Mouse (Mus musculus) stomach, embryonic 16.5 days (tissue): ENCODE results near the gene Wnt6. TPM values are rescaled to one million over a fixed set of nuclear protein-coding genes. Genes with fewer than 3 reads are reported as not detected.

Experiments used
- ATAC-seq: fragments of 200-750 bp; cut with Nextera tagmentation; 2 replicates; pipeline ENCODE4 v1.8.0; 2017; ENCODE audit warnings: moderate number of reproducible peaks, moderate TSS enrichment; ENCODE audit not compliant: insufficient read depth, low FRiP score
- H3K27ac ChIP-seq: fragments of 300-500 bp; sonication (generic); 2 replicates; pipeline ENCODE4 v1.5.1; 2014; ENCODE audit warnings: low read length
- H3K27me3 ChIP-seq: fragments of 300-500 bp; sonication (generic); 2 replicates; pipeline ENCODE4 v1.6.1; 2014; ENCODE audit warnings: low read length, control low read depth, mixed read lengths; ENCODE audit not compliant: control insufficient read depth, insufficient read depth
- H3K36me3 ChIP-seq: fragments of 300-500 bp; sonication (generic); 2 replicates; pipeline ENCODE4 v1.6.1; 2014; ENCODE audit warnings: low read length; ENCODE audit not compliant: control insufficient read depth, insufficient read depth
- H3K4me1 ChIP-seq: fragments of 300-500 bp; sonication (generic); 2 replicates; pipeline ENCODE4 v1.6.1; 2014; ENCODE audit warnings: low read length, control low read depth, mixed read lengths; ENCODE audit not compliant: control insufficient read depth, insufficient read depth
- H3K4me2 ChIP-seq: fragments of 300-500 bp; sonication (generic); 2 replicates; pipeline ENCODE4 v1.6.1; 2014; ENCODE audit warnings: low read depth, low read length, mixed read lengths
- H3K4me3 ChIP-seq: fragments of 300-500 bp; sonication (generic); replicated peaks from 2 replicates; pipeline ENCODE4 v1.5.1; 2014; ENCODE audit warnings: mild to moderate bottlenecking, low read length
- H3K9ac ChIP-seq: fragments of 300-500 bp; sonication (generic); 2 replicates; pipeline ENCODE4 v1.6.1; 2014; ENCODE audit warnings: low read length
- H3K9me3 ChIP-seq: fragments of 300-500 bp; sonication (generic); replicated peaks from 2 replicates; pipeline ENCODE4 v1.6.1; 2016; ENCODE audit warnings: low read length, control low read depth; ENCODE audit not compliant: control insufficient read depth
- WGBS: fragments of 180-500 bp; shearing (Covaris S2); extraction: QIAGEN DNeasy Blood & Tissue Kit; methylation state at CpG from one replicate; pipeline ENCODE4 v1.1.7; 2014; 5-methylcytosine and 5-hydroxymethylcytosine counted together
- polyA plus RNA-seq: library from polyadenylated mRNA; unstranded; fragments of >200 nt; fragmentation: Nextera tagmentation; extraction: Ambion mirVana; gene quantifications from 2 replicates; pipeline ENCODE4 v1.2.1, GENCODE M21; 2015

The Wnt6 gene
- polyA plus RNA-seq, 1 experiment from 2014 or later, result 2.4 TPM

GRCm38 (mm10) chr1:74800424-74800888 is 28.8 kb downstream of the Wnt6 start:
- 2% methylated on average over 29 of the region's 29 CpGs for WGBS
- peak overlapping the region; percentile 37 for H3K4me2 ChIP-seq
- peaks cover 86% of the 10 kb centered on the region for H3K27me3 ChIP-seq

GRCm38 (mm10) chr1:74801631-74802140 is 30.0 kb downstream of the Wnt6 start:
- Histone ChIP-seq H3K9ac (no peak overlapping the region), H3K36me3 (no peaks in the 10 kb centered on the region), H3K9me3 (no peaks in the 10 kb centered on the region), H3K27me3 (peaks cover 86% of the 10 kb centered on the region), H3K4me1 (peaks cover 29% of the 10 kb centered on the region), H3K27ac (no peak overlapping the region), H3K4me2 (no peak overlapping the region), H3K4me3 (no peak overlapping the region)
- no peak for ATAC-seq
- WGBS, result 25% methylated on average over 6 of the region's 6 CpGs

More at GRCm38 (mm10) chr1:74800424-74800888, 28.8 kb downstream of the Wnt6 start:
- peak overlapping the region; percentile 23 for H3K4me3 ChIP-seq
- 0 out of 2 replicates have a peak overlapping the region, but pooled peaks have one; percentile 16 for H3K9ac ChIP-seq
- H3K4me1 ChIP-seq, result peaks cover 20% of the 10 kb centered on the region
- no peaks in the 10 kb centered on the region for H3K9me3 ChIP-seq
- H3K36me3 ChIP-seq, result no peaks in the 10 kb centered on the region
- no peak overlapping the region for H3K27ac ChIP-seq
- ATAC-seq, result no peak

GRCm38 (mm10) chr1:74802795-74803656 is 31.3 kb downstream of the Wnt6 start:
- Histone ChIP-seq H3K36me3 (no peaks in the 10 kb centered on the region), H3K4me3 (peak overlapping the region; percentile 48), H3K4me2 (peak overlapping the region; percentile 76), H3K4me1 (peaks cover 42% of the 10 kb centered on the region), H3K27ac (no peak overlapping the region), H3K9ac (peak overlapping the region; percentile 53), H3K27me3 (peaks cover 88% of the 10 kb centered on the region), H3K9me3 (no peaks in the 10 kb centered on the region)
- 1% methylated on average over 57 of the region's 57 CpGs for WGBS
- ATAC-seq, result peak; percentile 50

GRCm38 (mm10) chr1:74804211-74804870 is 32.6 kb downstream of the Wnt6 start:
- H3K4me1 ChIP-seq, result peaks cover 46% of the 10 kb centered on the region
- H3K36me3 ChIP-seq, result no peaks in the 10 kb centered on the region
- peaks cover 90% of the 10 kb centered on the region for H3K27me3 ChIP-seq
- H3K4me3 ChIP-seq, result no peak overlapping the region
- H3K9ac ChIP-seq, result no peak overlapping the region
- no peak for ATAC-seq
- H3K4me2 ChIP-seq, result no peak overlapping the region
- H3K27ac ChIP-seq, result 0 out of 2 replicates have a peak overlapping the region, but pooled peaks have one; percentile 21
- WGBS, result 14% methylated on average over 10 of the region's 10 CpGs
- no peaks in the 10 kb centered on the region for H3K9me3 ChIP-seq

DNA sequence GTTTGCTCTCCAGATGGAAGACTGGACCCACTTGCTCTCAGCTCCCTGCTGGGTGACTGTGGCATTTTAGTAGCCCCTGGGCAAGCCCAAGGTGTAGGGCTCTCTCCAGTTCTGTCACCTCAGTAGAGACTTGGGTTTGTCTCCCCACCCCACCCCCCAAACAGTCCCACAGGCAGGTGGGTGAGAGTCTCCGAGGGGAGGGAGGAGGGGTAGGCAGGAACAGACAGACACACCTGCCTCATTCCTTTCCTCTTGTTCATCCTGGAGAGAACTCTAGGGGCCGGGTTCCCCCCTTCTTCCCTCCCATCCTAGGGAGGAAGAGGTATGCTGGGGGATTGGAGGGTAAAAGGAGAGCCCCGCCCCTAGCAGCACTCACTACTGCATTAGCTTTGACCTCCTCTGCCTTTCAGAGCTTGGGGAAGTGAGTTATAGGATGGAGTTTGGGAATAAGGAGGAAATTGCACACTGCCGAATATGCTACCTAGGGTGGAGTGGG is 33.7 kb downstream of the Wnt6 start:
- H3K9me3 ChIP-seq, result no peaks in the 10 kb centered on the region
- peaks cover 45% of the 10 kb centered on the region for H3K4me1 ChIP-seq
- peaks cover 85% of the 10 kb centered on the region for H3K27me3 ChIP-seq
- peak overlapping the region; percentile 51; the same call in 1 of the 2 replicates for H3K27ac ChIP-seq
- 16% methylated on average over 4 of the region's 4 CpGs for whole genome bisulfite sequencing
- ATAC-seq, result no peak
- H3K4me3 ChIP-seq, result no peak overlapping the region
- H3K4me2 ChIP-seq, result no peak overlapping the region
- no peak overlapping the region for H3K9ac ChIP-seq
- no peaks in the 10 kb centered on the region for H3K36me3 ChIP-seq

- WGBS, result 26% methylated on average over 5 of the region's 5 CpGs
- peaks cover 81% of the 10 kb centered on the region for H3K27me3 ChIP-seq
These were observed 34.2 kb downstream of the Wnt6 start for GRCm38 (mm10) chr1:74805843-74806242.

DNA sequence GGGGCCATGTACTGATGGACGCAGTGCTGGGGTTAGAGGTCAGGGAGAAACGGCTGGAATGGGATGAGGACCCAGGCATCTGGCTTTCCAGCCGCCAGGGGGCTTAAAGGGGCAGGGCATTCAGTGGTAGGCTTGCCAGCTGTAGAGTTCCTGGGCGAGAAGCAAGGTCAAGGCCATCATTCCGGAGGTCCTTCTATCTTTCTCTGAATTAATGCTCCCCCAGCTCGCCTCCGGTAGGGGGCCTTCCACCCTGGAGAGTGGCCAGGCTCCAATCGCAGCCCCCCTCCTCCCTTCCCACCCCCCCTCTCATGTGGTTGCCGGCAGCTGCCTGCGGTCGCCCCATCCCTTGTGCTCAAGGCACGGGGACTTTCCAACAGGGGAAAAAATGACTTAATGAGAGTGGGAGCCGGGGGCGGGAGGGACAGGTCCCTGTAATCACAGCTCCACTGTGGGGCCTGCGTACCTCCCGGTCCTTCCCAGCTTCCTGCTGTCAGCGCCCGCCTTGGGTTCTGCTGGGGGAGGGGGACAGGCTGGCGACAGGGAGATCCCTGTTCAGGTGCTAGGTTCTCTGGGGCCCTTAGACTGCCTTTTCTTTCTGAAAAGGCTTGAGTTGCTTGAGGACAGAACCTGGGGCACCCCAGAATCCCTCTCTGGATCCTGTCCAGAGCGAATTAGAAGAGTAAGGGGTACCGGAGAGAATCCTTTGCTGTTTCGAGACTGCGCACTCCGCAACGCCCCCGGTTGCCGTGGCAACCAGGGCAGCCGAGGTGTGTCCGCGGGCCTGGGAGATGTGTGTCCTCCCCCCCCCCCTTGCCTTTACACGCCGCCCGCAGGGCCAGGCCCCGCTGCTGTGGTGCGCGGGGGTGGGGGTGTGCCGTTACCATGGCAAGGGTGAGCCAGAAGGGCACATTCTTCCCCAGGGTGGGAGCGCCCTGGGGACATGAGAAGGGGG is 34.9 kb downstream of the Wnt6 start:
- H3K4me2 ChIP-seq, result peak overlapping the region; percentile 38
- H3K36me3 ChIP-seq, result no peaks in the 10 kb centered on the region
- H3K4me1 ChIP-seq, result peaks cover 39% of the 10 kb centered on the region
- WGBS, result 2% methylated on average over 35 of the region's 38 CpGs
- H3K27ac ChIP-seq, result no peak overlapping the region; the same call in 1 of the 2 replicates
- H3K9ac ChIP-seq, result no peak overlapping the region
- no peaks in the 10 kb centered on the region for H3K9me3 ChIP-seq
- no peak for ATAC-seq
- peak overlapping the region; percentile 10; the same call in 1 of the 2 replicates for H3K4me3 ChIP-seq
- H3K27me3 ChIP-seq, result peaks cover 76% of the 10 kb centered on the region

More at GRCm38 (mm10) chr1:74805843-74806242, 34.2 kb downstream of the Wnt6 start:
- no peak for ATAC-seq
- H3K27ac ChIP-seq, result peak overlapping the region; percentile 51
- peaks cover 40% of the 10 kb centered on the region for H3K4me1 ChIP-seq
- H3K4me3 ChIP-seq, result no peak overlapping the region
- H3K4me2 ChIP-seq, result no peak overlapping the region
- no peaks in the 10 kb centered on the region for H3K36me3 ChIP-seq
- H3K9ac ChIP-seq, result no peak overlapping the region
- H3K9me3 ChIP-seq, result no peaks in the 10 kb centered on the region

DNA sequence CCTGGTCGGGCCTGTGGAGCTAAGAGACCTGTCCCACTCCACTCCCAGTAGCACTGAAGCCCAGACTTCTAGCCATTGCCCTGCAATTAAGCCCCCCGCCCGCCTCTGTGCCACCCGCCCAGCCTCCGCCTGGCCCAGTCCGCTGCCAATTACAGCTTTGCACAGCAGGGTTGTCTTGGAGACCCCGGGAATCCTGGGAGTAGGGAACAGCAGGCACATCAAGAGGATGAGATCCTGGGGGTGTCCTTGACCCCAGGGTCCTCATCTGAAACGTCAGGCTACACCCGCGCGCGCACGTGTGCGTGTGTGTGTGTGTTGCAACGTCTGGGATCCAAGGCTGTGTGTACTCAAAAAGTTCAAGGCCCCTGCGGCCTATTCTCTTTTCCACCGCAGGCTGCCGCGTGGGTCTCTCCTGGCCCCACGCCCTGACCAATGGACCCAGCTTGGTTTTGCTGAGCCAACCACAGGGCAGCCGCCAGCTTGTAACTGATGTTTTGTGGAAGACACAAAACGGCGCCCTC is 35.9 kb downstream of the Wnt6 start:
- Histone ChIP-seq H3K9me3 (no peaks in the 10 kb centered on the region), H3K4me2 (peak overlapping the region; percentile 47; the same call in 1 of the 2 replicates), H3K4me3 (peak overlapping the region; percentile 10; the same call in 1 of the 2 replicates), H3K27ac (no peak overlapping the region), H3K27me3 (peaks cover 66% of the 10 kb centered on the region), H3K36me3 (no peaks in the 10 kb centered on the region), H3K9ac (peak overlapping the region; percentile 29; the same call in 1 of the 2 replicates), H3K4me1 (peaks cover 37% of the 10 kb centered on the region)
- ATAC-seq, result no peak; the same call in 1 of the 2 replicates
- WGBS, result 15% methylated on average over 23 of the region's 23 CpGs
